Mouse (Mus musculus) kidney, adult 2 months (tissue): ENCODE measurements around the gene Mcpt2.

Source experiments
- CTCF ChIP-seq: fragments of 200-500 bp; conservative IDR thresholded peaks from 2 replicates; pipeline ENCODE4 v1.5.1; 2011; ENCODE audit warnings: low read depth, mild to moderate bottlenecking, control low read depth, low read length, moderate library complexity, mixed read lengths; ENCODE audit not compliant: insufficient read depth, insufficient read length
- POLR2A ChIP-seq: fragments of 200-500 bp; IDR thresholded peaks from one replicate; pipeline ENCODE4 v1.6.1; 2011; ENCODE audit warnings: low read depth, low read length, control low read depth

- no peak for TF ChIP-seq CTCF
- no peak for TF ChIP-seq POLR2A
Measured at GRCm38 (mm10) chr14:56086711-56087110, 44.9 kb downstream of the Mcpt2 start.
